Mouse (Mus musculus): ENCODE measurements around the gene Crim1. TPM values are rescaled to one million over a fixed set of nuclear protein-coding genes. Genes with fewer than 3 reads are reported as not detected.

Crim1 gene
- total and polyA plus RNA-seq, 3 experiments: 14.1 to 72.8 (median 21.9) TPM

GRCm38 (mm10) chr17:78209646-78210045, 9.6 kb downstream of the Crim1 start:
- Histone ChIP-seq H3K36me3 (replicated peaks in 1 of 2; ENCODE audit: control insufficient read depth in 1 of 2, insufficient read depth in 1 of 2, low read length in 1 of 2) (peaks cover 29 to 66% of the 10 kb centered on the region in 2 experiments), H3K27me3 (replicated peaks) (no peaks in the 10 kb centered on the region), H3K4me3 (replicated peaks in 1 of 3; ENCODE audit: low read depth in 2 of 3, low read length in 2 of 3, poor library complexity in 1 of 3) (no peak overlapping the region), H3K9me3 (replicated peaks; ENCODE audit: low read length) (no peaks in the 10 kb centered on the region), H3K4me2 (ENCODE audit: insufficient read depth, low read depth, poor library complexity, severe bottlenecking) (no peak overlapping the region), H3K9ac (ENCODE audit: insufficient read depth, low read depth) (no peak overlapping the region), H3K27ac (ENCODE audit: insufficient read depth, low read depth) (no peak overlapping the region), H3K79me2 (replicated peaks; ENCODE audit: control insufficient read depth, extremely low read depth, insufficient read depth, poor library complexity, severe bottlenecking) (peaks cover 79% of the 10 kb centered on the region), H3K4me1 (ENCODE audit: control insufficient read depth in 1 of 2, insufficient read depth in 2 of 2) (peaks cover 16 to 47% of the 10 kb centered on the region in 2 experiments)
- TF ChIP-seq SMC3 (IDR thresholded peaks at IDR 0.05; ENCODE audit: low read depth, low read length) (no peak), IRF4 (IDR thresholded peaks at IDR 0.05; ENCODE audit: low read depth, low read length) (no peak), MYC (IDR thresholded peaks at IDR 0.05; ENCODE audit: low read depth, low read length) (no peak), RCOR1 (conservative IDR thresholded peaks at IDR 0.05; ENCODE audit: low read depth, low read length) (no peak), BHLHE40 (IDR thresholded peaks at IDR 0.05; ENCODE audit: low read depth, low read length) (no peak), ZKSCAN1 (IDR thresholded peaks at IDR 0.05; ENCODE audit: borderline replicate concordance, low read depth, low read length) (no peak), POLR2AphosphoS2 (IDR thresholded peaks at IDR 0.05; ENCODE audit: low read depth, low read length) (no peak), JUN (IDR thresholded peaks at IDR 0.05; ENCODE audit: insufficient read depth, low read depth, low read length) (no peak), GABPA (IDR thresholded peaks at IDR 0.05; ENCODE audit: insufficient replicate concordance, low read depth, low read length) (no peak), HCFC1 (IDR thresholded peaks at IDR 0.05; ENCODE audit: low read depth, low read length) (no peak), MAX (IDR thresholded peaks at IDR 0.05; ENCODE audit: low read length) (no peak), CHD1 (IDR thresholded peaks at IDR 0.05; ENCODE audit: low read depth, low read length) (no peak), CHD2 (IDR thresholded peaks at IDR 0.05; ENCODE audit: low read length) (no peak), ETS1 (conservative IDR thresholded peaks at IDR 0.05; ENCODE audit: low read depth, low read length) (no peak), TCF12 (IDR thresholded peaks at IDR 0.05; ENCODE audit: low read depth, low read length) (no peak), UBTF (IDR thresholded peaks at IDR 0.05; ENCODE audit: low read depth, low read length) (no peak), MAFK (IDR thresholded peaks at IDR 0.05; ENCODE audit: insufficient replicate concordance, low read length) (no peak)
- no peak for DNase-seq (ENCODE audit: extremely low read depth)
- dilution Hi-C loops (cut with MboI; ENCODE audit: extremely low pct_ligation_motif_present, extremely low pct_unique_long_range_greater_than_20kb, low sequenced_read_pairs): no loop called here
- in situ Hi-C loops (cut with MboI; ENCODE audit: low pct_ligation_motif_present, low pct_unique_long_range_greater_than_20kb, low sequenced_read_pairs): no loop called here

- DNase-seq (ENCODE audit: extremely low read depth): no peak
- in situ Hi-C loops (cut with MboI; ENCODE audit: low pct_ligation_motif_present, low pct_unique_long_range_greater_than_20kb, low sequenced_read_pairs): no loop called here
- dilution Hi-C loops (cut with MboI; ENCODE audit: extremely low pct_ligation_motif_present, extremely low pct_unique_long_range_greater_than_20kb, low sequenced_read_pairs): no loop called here
- H3K9me3 ChIP-seq (replicated peaks; ENCODE audit: low read length): no peaks in the 10 kb centered on the region
- no peaks in the 10 kb centered on the region for H3K27me3 ChIP-seq (replicated peaks)
- no peak overlapping the region for H3K9ac ChIP-seq (ENCODE audit: insufficient read depth, low read depth)
- peaks cover 8 to 34% of the 10 kb centered on the region in 2 experiments for H3K4me1 ChIP-seq (ENCODE audit: control insufficient read depth in 1 of 2, insufficient read depth in 2 of 2)
- H3K79me2 ChIP-seq (replicated peaks; ENCODE audit: control insufficient read depth, extremely low read depth, insufficient read depth, poor library complexity, severe bottlenecking): peaks cover 73% of the 10 kb centered on the region
- H3K4me2 ChIP-seq (ENCODE audit: insufficient read depth, low read depth, poor library complexity, severe bottlenecking): no peak overlapping the region
- H3K27ac ChIP-seq (ENCODE audit: insufficient read depth, low read depth): no peak overlapping the region
- TF ChIP-seq SMC3 (IDR thresholded peaks at IDR 0.05; ENCODE audit: low read depth, low read length) (no peak), EP300 (IDR thresholded peaks at IDR 0.05; ENCODE audit: low read length) (no peak), JUN (IDR thresholded peaks at IDR 0.05; ENCODE audit: insufficient read depth, low read depth, low read length) (no peak), TCF12 (IDR thresholded peaks at IDR 0.05; ENCODE audit: low read depth, low read length) (no peak), KAT2A (IDR thresholded peaks at IDR 0.05; ENCODE audit: insufficient replicate concordance, low read length) (no peak), NRF1 (IDR thresholded peaks at IDR 0.05; ENCODE audit: low read depth, low read length) (no peak), USF2 (conservative IDR thresholded peaks at IDR 0.05; ENCODE audit: low read depth, low read length) (no peak), GABPA (IDR thresholded peaks at IDR 0.05; ENCODE audit: insufficient replicate concordance, low read depth, low read length) (no peak)
- H3K4me3 ChIP-seq (replicated peaks in 1 of 3; ENCODE audit: low read depth in 2 of 3, low read length in 2 of 3, poor library complexity in 1 of 3): no peak overlapping the region
- peaks cover 29 to 64% of the 10 kb centered on the region in 2 experiments for H3K36me3 ChIP-seq (replicated peaks in 1 of 2; ENCODE audit: control insufficient read depth in 1 of 2, insufficient read depth in 1 of 2, low read length in 1 of 2)
Measured at GRCm38 (mm10) chr17:78211881-78212280, 11.8 kb downstream of the Crim1 start.

Measured in CH12.LX (cell line).